Mouse (Mus musculus): ENCODE data around the gene Hypm.

- no peak for TF ChIP-seq POLR2A (IDR thresholded peaks at IDR 0.05; ENCODE audit: insufficient read depth, low read depth, low read length)
- TF ChIP-seq CTCF (IDR thresholded peaks at IDR 0.05; ENCODE audit: insufficient read depth, low read depth, low read length): no peak
Observed at GRCm38 (mm10) chrX:9861859-9862258, 15.1 kb downstream of the Hypm start.
